Mouse (Mus musculus): ENCODE measurements around the gene Cfap100. TPM values are rescaled to one million over a fixed set of nuclear protein-coding genes. Genes with fewer than 3 reads are reported as not detected.

Cfap100 gene
- 0.49 and 0.62 TPM in 2 replicates for polyA plus RNA-seq (2015; fragmentation: Nextera tagmentation; extraction: Ambion mirVana)

DNA sequence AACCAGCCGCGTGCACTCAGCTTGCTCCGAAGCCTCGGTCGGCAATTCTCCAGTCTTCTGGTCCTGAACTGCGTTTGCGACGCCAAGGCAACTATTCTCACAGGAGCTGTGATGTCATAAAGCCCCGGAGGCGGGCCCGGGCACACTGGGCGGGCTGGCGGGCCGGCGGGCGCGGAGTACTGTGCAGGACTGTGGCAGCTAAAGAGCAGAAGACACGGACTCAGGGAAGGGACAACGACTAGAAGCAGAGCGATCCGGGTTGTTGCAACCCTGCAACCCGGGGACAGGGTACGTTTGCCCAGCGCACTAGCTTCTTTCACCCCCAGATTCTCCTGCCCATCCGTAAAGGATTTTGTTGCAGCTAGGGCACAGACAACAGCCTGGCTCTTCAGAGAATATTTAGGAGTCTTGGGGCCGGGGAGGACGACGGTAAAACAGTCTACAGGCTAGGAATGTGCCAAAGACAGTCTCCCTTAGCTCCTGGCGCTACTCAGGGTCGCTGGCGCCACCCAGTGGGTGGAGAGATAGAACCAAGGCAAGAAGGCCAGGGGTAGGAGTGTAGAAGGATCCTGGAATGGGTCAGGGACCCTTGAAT, at the start of gene Cfap100:
Gene Cfap100 (minus strand): TSS at position 418 of the 595 bp plus-strand sequence.
- H3K4me2 ChIP-seq (replicated peaks; ENCODE audit: low read depth, low read length) = peak within 1 kb of the TSS; percentile 87
- H3K4me1 ChIP-seq (ENCODE audit: insufficient read depth, low read length) = peaks cover 8% of the 10 kb centered on the region; the same call in 1 of the 2 replicates
- H3K36me3 ChIP-seq (ENCODE audit: insufficient read depth, low read length) = no peaks in the 10 kb centered on the region
- H3K9ac ChIP-seq (replicated peaks; ENCODE audit: low read length) = peak within 1 kb of the TSS; percentile 64
- peak; percentile 87 for ATAC-seq (ENCODE audit: low FRiP score, low TSS enrichment)
- no peak within 1 kb of the TSS; the same call in 1 of the 2 replicates for H3K27ac ChIP-seq (ENCODE audit: low read length)
- no peaks in the 10 kb centered on the region for H3K9me3 ChIP-seq (ENCODE audit: low read length)
- peak within 1 kb of the TSS; percentile 50 for H3K4me3 ChIP-seq (ENCODE audit: low read length)
- H3K27me3 ChIP-seq (ENCODE audit: insufficient read depth, low read length) = peaks cover 14% of the 10 kb centered on the region
- under 1% methylated on average over 31 of the region's 31 CpGs for WGBS

DNA sequence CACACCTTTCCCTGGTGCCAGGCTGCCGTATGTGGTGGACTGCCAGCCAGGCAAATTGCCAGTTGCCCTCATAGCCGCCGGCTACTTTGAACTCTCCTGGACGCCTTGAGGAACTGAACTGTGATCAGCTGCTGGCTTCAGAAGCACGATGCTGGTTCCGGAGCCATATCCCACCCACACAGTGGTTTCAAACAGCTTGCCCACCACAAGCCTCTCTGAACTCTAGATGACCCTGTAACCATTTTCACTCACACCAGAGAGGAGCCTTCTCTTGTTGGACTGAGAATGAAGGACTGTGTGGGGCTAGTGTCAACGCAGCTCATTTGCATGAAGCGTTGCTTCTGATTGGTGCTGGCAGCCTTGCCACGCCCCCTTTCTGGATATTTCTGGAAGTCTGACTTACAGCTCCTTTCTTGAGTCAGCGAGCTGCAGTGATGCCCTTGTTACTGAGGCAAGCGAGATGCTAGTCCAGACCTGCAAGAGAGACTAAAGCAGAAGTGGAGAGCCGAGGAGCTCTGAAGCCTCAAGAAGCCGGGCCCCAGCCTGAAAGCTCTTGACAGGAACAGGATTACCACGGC, 48.4 kb upstream of the Cfap100 start:
- Histone ChIP-seq H3K4me2 (replicated peaks; ENCODE audit: low read depth, low read length) (no peak overlapping the region), H3K4me1 (ENCODE audit: insufficient read depth, low read length) (0 out of 2 replicates have a peak, but pooled peaks cover 4% of the 10 kb centered on the region), H3K4me3 (ENCODE audit: low read length) (no peak overlapping the region), H3K27me3 (ENCODE audit: insufficient read depth, low read length) (no peaks in the 10 kb centered on the region), H3K27ac (ENCODE audit: low read length) (no peak overlapping the region), H3K9ac (replicated peaks; ENCODE audit: low read length) (no peak overlapping the region), H3K36me3 (ENCODE audit: insufficient read depth, low read length) (no peaks in the 10 kb centered on the region), H3K9me3 (ENCODE audit: low read length) (no peaks in the 10 kb centered on the region)
- ATAC-seq (ENCODE audit: low FRiP score, low TSS enrichment) = peak; percentile 23; the same call in 1 of the 2 replicates
- 53% methylated on average over 14 of the region's 14 CpGs for WGBS

DNA sequence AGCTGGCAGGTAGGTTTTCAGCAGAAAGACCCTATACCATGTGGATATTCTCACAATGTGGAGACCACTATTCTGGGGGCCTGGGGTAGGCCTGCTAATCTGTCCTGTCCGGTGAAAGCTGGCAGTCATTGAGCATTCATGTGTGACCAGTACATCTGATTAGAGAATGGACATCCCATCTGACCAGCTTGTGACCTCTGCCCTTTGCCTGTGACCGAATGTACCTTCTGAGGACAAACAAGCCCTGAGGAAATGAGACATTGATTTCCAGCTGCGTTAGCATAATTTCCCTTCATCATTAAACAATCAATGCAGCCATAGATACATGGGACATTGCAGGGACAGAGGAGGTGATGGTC, 47.2 kb upstream of the Cfap100 start:
- 68% methylated on average over 3 of the region's 3 CpGs for WGBS
- H3K27me3 ChIP-seq (ENCODE audit: insufficient read depth, low read length) = no peaks in the 10 kb centered on the region
- H3K9ac ChIP-seq (replicated peaks; ENCODE audit: low read length) = no peak overlapping the region
- no peak for ATAC-seq (ENCODE audit: low FRiP score, low TSS enrichment)
- H3K27ac ChIP-seq (ENCODE audit: low read length) = no peak overlapping the region
- H3K4me3 ChIP-seq (ENCODE audit: low read length) = no peak overlapping the region
- no peak overlapping the region for H3K4me2 ChIP-seq (replicated peaks; ENCODE audit: low read depth, low read length)
- H3K36me3 ChIP-seq (ENCODE audit: insufficient read depth, low read length) = no peaks in the 10 kb centered on the region
- peaks cover 9% of the 10 kb centered on the region; the same call in 1 of the 2 replicates for H3K4me1 ChIP-seq (ENCODE audit: insufficient read depth, low read length)
- no peaks in the 10 kb centered on the region for H3K9me3 ChIP-seq (ENCODE audit: low read length)

DNA sequence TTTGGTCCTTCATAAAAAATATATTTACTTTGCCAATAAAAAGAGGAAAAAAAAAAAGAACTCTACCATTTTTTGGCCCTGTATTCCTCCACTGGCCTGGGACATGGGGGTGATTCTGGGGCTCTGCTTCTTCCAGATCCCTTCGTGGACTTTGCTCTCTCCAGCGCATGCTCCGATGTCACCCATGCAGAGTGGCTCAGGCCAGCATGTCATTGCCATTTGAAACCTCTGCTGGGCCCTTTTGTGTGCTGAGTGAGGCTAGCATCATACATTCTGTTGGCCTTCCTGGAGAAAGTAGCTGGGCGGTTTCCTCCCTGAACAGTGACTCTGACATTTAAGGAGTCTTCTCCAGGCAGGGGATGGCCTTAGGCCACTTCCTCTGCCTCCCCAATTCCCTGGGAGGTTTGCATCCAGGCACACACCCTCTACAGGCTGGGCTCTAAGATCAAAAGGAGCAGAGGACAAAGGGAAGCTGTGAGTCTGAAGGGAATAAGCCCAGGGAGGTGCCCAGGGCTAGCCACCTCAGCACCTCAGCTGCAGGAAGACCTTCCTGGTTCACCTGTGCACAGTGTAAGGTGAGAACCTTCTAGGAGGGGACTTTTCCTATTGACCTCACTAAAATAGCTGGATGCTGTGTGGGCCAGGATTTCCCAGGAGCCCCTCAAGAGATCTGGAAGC, 46.7 kb upstream of the Cfap100 start:
- WGBS = 68% methylated on average over 4 of the region's 4 CpGs
- Histone ChIP-seq H3K27ac (ENCODE audit: low read length) (no peak overlapping the region), H3K9ac (replicated peaks; ENCODE audit: low read length) (no peak overlapping the region), H3K36me3 (ENCODE audit: insufficient read depth, low read length) (no peaks in the 10 kb centered on the region), H3K4me3 (ENCODE audit: low read length) (no peak overlapping the region), H3K4me1 (ENCODE audit: insufficient read depth, low read length) (peaks cover 10% of the 10 kb centered on the region; the same call in 1 of the 2 replicates), H3K9me3 (ENCODE audit: low read length) (no peaks in the 10 kb centered on the region), H3K4me2 (replicated peaks; ENCODE audit: low read depth, low read length) (no peak overlapping the region), H3K27me3 (ENCODE audit: insufficient read depth, low read length) (no peaks in the 10 kb centered on the region)
- no peak for ATAC-seq (ENCODE audit: low FRiP score, low TSS enrichment)

DNA sequence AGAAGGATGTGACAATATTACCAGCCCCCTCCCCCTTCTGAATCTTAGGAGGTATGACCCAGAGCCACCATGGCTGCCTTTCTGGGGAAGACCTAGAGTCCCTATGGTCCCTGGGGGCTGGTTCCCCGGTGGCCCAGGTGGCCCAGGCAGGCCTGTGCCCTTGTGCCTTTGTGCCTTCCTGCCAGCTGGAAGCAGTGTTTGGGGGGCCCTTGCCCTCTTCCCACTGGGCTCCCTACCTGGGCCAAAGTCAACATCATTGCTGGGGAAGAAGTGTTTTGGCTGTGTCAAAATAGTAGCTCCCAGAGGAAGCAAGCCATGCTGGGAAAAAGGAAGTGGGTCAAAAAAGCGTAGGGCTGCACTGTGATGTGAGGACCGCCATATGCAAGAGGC, 45.8 kb upstream of the Cfap100 start:
- H3K36me3 ChIP-seq (ENCODE audit: insufficient read depth, low read length) = no peaks in the 10 kb centered on the region
- no peak overlapping the region for H3K9ac ChIP-seq (replicated peaks; ENCODE audit: low read length)
- 74% methylated on average over 3 of the region's 3 CpGs for WGBS
- peaks cover 10% of the 10 kb centered on the region; the same call in 1 of the 2 replicates for H3K4me1 ChIP-seq (ENCODE audit: insufficient read depth, low read length)
- no peak overlapping the region for H3K4me2 ChIP-seq (replicated peaks; ENCODE audit: low read depth, low read length)
- no peak overlapping the region for H3K27ac ChIP-seq (ENCODE audit: low read length)
- no peak overlapping the region for H3K4me3 ChIP-seq (ENCODE audit: low read length)
- H3K9me3 ChIP-seq (ENCODE audit: low read length) = no peaks in the 10 kb centered on the region
- no peaks in the 10 kb centered on the region for H3K27me3 ChIP-seq (ENCODE audit: insufficient read depth, low read length)
- no peak for ATAC-seq (ENCODE audit: low FRiP score, low TSS enrichment)

DNA sequence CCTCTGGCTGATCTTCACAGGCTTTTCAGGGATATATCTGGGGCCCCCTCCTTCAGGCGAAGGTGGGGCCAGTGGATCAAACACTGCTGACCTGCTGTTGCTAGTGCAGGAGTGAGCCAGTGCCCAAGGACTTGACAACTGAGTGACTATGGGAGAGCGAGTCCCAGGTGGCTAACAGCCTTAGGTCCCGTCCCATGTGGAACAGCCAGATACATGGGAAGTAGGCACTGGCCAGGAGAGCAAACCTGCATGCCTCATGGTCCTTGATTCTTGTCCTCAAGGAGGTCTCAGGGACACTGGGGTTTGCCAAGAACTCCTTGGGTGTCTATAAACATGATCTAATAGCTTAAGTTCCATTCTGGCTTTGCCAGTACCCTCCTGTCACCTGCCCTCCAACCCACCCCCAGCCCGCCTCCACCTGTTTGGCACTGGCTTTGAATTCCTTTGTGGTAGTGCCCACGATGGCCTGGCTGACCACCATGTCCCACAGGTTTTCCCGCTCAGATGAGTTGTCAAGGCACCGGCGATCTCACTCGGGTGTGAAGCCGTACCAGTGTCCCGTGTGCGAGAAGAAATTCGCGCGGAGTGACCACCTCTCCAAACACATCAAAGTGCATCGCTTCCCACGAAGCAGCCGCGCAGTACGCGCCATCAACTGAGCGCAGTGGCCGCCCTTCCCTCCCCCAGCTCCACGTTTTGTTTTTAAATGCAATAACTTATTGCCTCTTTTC, 45.2 kb upstream of the Cfap100 start:
- Histone ChIP-seq H3K27me3 (ENCODE audit: insufficient read depth, low read length) (no peaks in the 10 kb centered on the region), H3K4me3 (ENCODE audit: low read length) (no peak overlapping the region), H3K36me3 (ENCODE audit: insufficient read depth, low read length) (no peaks in the 10 kb centered on the region), H3K9me3 (ENCODE audit: low read length) (no peaks in the 10 kb centered on the region), H3K4me1 (ENCODE audit: insufficient read depth, low read length) (peaks cover 10% of the 10 kb centered on the region; the same call in 1 of the 2 replicates), H3K27ac (ENCODE audit: low read length) (no peak overlapping the region), H3K4me2 (replicated peaks; ENCODE audit: low read depth, low read length) (no peak overlapping the region), H3K9ac (replicated peaks; ENCODE audit: low read length) (no peak overlapping the region)
- ATAC-seq (ENCODE audit: low FRiP score, low TSS enrichment) = no peak
- 93% methylated on average over 24 of the region's 24 CpGs for WGBS

DNA sequence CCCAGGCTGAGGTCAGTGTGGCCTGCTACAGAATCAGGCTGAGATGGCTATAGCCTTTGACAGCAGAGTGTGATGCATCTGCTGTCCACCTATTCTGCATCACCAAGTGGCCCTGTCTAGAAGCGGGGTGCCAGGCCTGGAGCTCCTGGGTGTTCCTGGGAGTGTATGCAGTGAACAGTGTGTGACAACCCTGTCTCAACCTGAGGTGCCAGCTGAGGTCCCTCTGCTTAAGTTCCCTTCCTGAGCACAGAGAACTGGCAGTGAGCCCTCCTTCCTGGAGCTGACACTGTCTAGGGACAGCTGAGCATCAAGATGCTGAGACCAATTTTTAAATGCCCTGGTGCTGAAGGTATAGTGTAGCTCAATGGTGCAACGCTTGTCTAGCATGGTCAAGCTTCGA, 44.1 kb upstream of the Cfap100 start:
- no peak for ATAC-seq (ENCODE audit: low FRiP score, low TSS enrichment)
- Histone ChIP-seq H3K27ac (ENCODE audit: low read length) (no peak overlapping the region), H3K27me3 (ENCODE audit: insufficient read depth, low read length) (no peaks in the 10 kb centered on the region), H3K4me2 (replicated peaks; ENCODE audit: low read depth, low read length) (no peak overlapping the region), H3K36me3 (ENCODE audit: insufficient read depth, low read length) (peaks cover 3% of the 10 kb centered on the region; the same call in 1 of the 2 replicates), H3K4me1 (ENCODE audit: insufficient read depth, low read length) (peaks cover 10% of the 10 kb centered on the region; the same call in 1 of the 2 replicates), H3K9me3 (ENCODE audit: low read length) (no peaks in the 10 kb centered on the region), H3K9ac (replicated peaks; ENCODE audit: low read length) (no peak overlapping the region), H3K4me3 (ENCODE audit: low read length) (no peak overlapping the region)
- 87% methylated on average over 3 of the region's 3 CpGs for WGBS

DNA sequence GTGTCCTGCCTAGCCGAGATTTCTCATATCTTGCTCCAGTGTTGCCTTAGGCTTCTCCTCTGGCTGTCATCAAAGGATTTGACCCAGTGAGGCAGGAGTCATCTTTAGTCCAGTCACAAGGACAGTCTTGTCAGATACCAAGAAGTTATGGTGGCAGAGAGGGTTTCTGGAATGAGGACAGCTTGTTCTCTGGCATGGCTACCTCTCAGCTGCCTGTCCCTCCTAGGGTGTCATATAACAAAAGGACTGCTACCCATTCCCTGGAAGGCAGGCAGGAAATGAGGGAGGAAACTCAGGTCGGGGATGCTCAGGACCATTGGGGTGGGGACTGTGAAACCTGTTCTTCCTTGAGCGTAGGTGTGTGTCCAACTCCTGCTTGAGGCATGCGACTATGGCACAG, 43.5 kb upstream of the Cfap100 start:
- H3K4me2 ChIP-seq (replicated peaks; ENCODE audit: low read depth, low read length) = no peak overlapping the region
- H3K27ac ChIP-seq (ENCODE audit: low read length) = no peak overlapping the region
- ATAC-seq (ENCODE audit: low FRiP score, low TSS enrichment) = no peak
- H3K9me3 ChIP-seq (ENCODE audit: low read length) = no peaks in the 10 kb centered on the region
- H3K4me1 ChIP-seq (ENCODE audit: insufficient read depth, low read length) = peaks cover 10% of the 10 kb centered on the region; the same call in 1 of the 2 replicates
- peaks cover 8% of the 10 kb centered on the region for H3K36me3 ChIP-seq (ENCODE audit: insufficient read depth, low read length)
- H3K4me3 ChIP-seq (ENCODE audit: low read length) = no peak overlapping the region
- no peak overlapping the region for H3K9ac ChIP-seq (replicated peaks; ENCODE audit: low read length)
- no peaks in the 10 kb centered on the region for H3K27me3 ChIP-seq (ENCODE audit: insufficient read depth, low read length)
- 63% methylated on average over 4 of the region's 4 CpGs for WGBS

DNA sequence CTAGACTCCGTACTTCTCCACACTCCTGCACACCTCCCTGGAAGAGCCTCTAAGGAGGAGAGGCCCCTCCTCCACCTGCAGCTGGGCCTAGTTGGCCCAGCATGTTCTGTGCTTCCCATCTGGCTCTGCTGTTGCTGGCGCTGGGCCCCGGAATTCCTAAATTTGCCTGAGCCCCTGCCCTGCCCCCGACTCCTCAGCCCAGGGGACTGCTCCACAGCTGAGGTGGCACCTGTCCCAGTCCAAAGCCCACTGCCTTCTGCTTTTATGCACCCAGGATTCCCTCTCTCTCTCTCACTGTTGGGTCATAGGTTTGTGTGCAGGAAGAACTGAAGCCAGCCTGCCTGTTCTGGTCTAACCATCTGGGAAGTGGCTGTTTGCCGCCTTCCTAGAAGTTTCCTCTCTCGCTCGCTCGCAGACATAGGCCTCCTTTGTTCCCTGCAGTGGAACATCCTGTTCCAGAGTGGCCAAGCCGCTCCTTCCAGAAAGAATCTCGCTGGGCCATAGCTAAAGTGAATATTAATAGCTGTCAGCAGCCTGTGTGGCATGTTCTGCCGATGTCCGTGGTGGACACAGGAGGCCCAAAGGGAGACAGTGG, 42.4 kb upstream of the Cfap100 start:
- no peak for ATAC-seq (ENCODE audit: low FRiP score, low TSS enrichment)
- 64% methylated on average over 12 of the region's 12 CpGs for WGBS
- peak overlapping the region; percentile 31; the same call in 1 of the 2 replicates for H3K27ac ChIP-seq (ENCODE audit: low read length)

More for the DNA sequence above, 42.4 kb upstream of the Cfap100 start:
- H3K4me2 ChIP-seq (replicated peaks; ENCODE audit: low read depth, low read length) = no peak overlapping the region
- H3K9ac ChIP-seq (replicated peaks; ENCODE audit: low read length) = no peak overlapping the region
- H3K4me1 ChIP-seq (ENCODE audit: insufficient read depth, low read length) = peaks cover 6% of the 10 kb centered on the region; the same call in 1 of the 2 replicates
- no peaks in the 10 kb centered on the region for H3K9me3 ChIP-seq (ENCODE audit: low read length)
- peaks cover 10% of the 10 kb centered on the region for H3K36me3 ChIP-seq (ENCODE audit: insufficient read depth, low read length)
- H3K4me3 ChIP-seq (ENCODE audit: low read length) = no peak overlapping the region
- no peaks in the 10 kb centered on the region for H3K27me3 ChIP-seq (ENCODE audit: insufficient read depth, low read length)

All from kidney, embryonic 16.5 days (tissue).